Mouse (Mus musculus) liver, adult (tissue): ENCODE measurements at regions not wholly inside any gene's neighbourhood (a gene's known extent, or its start where the extent isn't known, plus 50 kb on each side); places are given as distances from the start of the nearest gene placed in this dataset.

Source experiments
- GATA4 ChIP-seq: IDR thresholded peaks from 2 replicates; pipeline ENCODE4 v1.6.1; 2014; ENCODE audit warnings: mild to moderate bottlenecking, low read length; ENCODE audit not compliant: insufficient replicate concordance

DNA sequence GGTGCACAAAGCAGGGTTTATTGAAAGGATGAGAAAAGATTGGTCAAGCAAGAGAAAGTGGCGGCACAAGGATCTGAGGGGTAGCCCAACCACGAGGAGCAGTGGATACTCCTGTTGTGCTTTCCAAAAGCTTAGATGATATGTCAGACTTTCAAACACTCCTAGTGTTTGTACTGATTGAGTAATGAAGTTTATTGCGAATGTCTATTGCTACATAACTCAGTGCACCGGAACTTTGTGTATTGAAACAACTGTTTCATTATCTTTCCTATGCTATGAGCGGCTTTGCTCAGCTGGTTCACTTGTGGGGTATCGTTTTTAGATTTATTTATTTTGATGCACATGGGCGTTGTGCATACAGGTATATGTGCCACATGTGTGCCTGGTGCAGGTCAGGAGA lies 90.5 kb upstream of the Mki67 start:
- no peak for TF ChIP-seq GATA4

DNA sequence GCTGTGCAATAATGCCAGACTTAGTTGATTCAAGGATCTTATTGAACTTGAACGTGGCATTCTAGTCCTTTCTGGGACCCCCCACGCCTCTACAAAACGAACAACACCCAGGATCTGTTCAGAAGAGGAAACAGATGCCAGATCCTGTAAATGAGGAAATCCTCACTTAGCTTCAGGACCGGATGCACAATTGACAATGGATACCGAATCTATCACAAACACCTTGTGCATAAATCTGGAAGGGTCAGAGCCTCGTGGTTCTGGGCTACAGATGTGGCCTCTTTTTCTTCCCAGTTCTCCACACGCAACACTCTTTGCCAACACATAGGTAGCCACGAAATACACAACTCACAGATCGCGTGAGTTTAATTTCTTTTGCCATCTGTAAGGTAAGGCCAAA lies 93.0 kb upstream of the Mki67 start:
- no peak for TF ChIP-seq GATA4

DNA sequence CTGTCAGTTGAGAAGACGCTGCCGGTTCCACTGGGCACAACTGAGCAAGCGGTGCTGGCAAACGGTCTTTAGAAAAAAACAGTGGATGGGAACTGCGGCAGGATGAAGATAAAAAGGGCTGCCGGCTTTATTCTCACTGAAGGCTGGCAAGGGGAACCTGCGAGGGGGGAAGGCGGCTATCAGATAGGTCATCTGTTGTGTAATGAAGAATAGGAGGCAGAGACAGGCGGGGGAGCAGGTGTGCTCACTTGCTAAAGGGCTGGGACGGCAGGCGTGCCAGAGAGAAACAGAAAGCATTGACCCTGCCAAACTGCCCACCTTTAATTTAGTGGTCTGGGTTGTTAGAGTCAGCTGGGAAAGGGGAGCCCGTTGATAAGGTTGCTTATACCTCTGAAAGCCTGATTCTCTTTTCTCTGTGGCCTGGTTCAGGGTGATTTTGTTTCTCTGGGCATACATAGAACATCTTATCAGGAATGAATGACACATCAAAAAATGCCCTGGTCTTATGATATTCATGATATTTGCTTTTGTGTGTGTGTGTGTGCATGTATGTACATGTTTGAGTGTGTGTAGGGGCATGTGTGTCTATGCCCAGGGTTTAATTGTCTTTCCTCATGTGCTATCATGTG lies 93.7 kb upstream of the Mki67 start:
- TF ChIP-seq GATA4 = no peak

DNA sequence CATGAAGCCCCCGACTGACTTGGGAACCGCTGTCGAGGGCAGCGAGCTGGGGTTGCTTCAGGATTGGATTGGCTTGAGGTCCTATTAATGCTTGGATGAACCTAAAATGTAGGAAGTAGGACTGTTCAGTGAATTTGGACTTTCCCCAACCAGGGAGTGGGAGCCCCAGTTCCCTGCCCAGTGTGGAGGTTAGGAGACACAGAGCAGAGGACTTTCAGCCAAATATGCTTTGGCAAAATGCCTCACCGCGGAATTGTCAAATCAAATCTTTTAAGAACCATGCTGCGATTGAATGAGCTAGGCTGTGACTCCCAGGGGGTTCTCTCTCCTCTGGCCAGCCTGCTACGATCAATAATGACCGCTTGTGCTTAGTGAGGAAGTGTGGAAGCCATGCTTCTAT lies 94.8 kb upstream of the Mki67 start:
- TF ChIP-seq GATA4 = no peak

DNA sequence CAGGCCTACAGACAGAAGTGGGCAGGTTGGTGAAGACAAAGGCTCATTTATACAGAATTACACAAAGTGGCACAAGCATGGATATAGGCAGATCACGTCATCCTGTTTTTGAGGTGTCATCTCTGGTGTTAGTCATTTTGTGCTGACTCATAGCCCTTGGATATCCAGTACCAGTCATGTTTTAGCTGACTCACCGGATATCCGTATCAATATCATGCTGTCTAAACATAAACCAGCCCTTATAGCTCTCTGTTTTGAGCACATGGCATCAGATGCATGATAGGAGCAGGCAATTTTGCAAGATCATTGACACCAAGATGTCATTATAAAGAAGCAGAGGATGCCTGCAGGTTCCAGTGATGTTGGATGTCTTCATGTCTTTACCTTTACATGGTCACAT lies 97.5 kb upstream of the Mki67 start:
- TF ChIP-seq GATA4 = no peak

DNA sequence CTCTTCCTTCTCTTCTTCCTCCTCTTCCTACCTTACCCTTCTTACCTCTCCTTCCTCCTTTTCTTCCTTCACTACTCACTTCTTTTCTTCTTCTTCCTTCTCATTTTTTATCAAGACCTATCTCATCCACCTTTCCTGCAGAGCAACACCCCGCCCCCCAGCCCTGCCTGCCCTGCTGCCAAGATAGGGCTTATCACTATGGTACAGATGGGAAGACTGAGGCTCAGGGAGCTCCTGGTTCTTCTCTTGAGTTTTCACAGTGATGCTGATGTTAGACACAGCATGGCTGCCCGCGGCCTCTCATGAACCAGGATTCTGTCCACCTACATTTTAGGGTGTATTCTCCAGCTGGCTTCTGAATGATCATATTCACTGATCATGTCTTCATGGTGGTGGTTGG lies 100.0 kb upstream of the Mki67 start:
- TF ChIP-seq GATA4 = no peak

DNA sequence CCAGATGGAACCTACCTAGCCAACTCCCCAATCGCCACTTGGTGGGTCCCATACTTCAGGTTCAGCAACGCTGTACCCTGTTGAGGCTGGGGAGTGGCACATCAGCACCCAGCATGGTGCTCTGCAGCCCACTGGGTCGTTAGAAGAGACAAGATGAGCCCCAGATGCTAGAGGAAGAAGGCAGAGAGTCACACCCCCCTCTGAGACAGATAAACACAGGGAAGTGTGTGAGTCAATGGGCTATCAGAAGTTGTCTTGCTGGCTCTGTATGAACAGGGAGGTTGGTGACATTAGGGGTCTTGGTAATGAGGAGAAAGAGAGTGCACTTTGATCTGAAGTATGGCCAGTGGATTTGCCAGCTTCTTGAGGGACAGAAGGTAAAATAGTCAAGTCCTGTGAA lies 101.7 kb upstream of the Mki67 start:
- TF ChIP-seq GATA4 = no peak

DNA sequence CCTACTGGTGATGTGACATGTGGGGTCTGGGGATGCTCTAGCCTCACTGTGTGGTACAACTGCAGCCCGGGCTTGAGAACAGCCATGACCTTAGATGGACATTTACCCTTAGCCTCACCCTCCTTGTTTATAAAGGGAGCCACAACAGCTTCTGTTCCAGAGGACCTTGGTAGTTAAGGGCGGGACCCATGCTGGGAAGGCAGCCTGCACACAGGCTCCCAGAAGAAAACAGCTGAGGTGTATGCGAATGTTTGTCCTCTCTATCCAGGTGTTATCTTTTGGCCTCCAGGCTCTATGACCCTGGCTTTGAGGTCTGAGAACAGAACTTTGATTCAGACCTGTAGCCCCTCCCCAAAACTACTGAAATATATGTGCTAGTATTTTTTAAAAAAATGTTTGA lies 102.1 kb upstream of the Mki67 start:
- no peak for TF ChIP-seq GATA4

DNA sequence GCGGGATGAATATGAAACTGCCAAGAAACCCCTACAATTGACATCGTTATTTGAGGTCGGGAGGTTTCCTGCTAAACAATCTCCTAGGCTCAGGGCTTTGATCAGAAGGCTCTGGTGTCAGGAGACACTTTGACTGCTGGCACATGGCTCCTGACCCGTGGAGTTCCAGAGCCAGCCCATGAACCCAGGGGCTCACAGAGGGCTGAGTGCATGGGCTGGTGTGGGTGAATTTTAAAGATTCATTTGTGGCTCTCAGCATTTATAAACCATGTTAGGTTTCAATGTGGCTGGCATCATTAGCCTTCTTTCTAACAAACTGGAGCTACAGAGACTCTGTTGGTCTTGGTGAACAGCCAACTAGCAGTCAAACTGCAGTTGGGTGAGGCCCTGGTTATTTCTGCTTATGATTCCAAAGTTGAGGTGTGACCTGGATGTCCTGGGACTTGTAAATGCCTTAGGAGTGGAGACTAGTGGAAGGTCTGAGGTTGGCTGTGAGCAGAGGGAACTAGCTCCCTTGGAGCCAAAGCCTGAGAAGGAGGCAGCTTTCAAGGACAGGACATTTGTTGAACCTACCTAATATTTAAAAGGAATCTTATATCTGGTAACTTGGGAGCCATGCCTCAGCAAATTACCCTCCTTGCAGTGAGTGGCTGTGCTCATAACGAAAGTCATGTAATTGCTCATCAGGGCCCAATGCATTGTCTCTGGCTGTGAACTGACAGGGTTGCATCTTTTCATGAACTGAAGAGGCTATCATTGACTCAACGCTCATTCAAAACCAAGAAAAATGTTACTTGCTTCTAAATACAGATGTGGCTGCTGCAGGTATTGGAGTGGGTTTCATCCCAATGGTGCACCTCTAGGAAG lies 108.0 kb upstream of the Mki67 start:
- no peak for TF ChIP-seq GATA4

DNA sequence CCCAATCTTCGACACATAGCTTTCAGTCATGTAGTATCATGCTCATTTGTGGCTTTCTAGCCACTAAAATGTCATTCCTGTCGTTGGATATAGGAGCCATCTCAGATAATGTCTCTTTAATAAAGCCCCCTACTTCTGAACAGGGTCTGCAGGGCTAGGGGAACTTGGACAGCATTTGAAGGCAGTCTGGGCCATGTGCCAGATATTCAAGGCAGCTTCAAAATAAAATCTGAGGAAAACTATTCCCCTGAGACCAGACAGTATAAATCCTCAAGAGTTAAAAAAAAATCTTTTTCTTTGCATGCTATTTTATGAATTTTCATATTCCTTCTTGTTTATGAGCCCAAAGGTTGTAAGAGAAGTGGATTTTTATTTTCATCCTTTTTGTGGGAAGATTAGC lies 113.1 kb upstream of the Mki67 start:
- TF ChIP-seq GATA4 = no peak

DNA sequence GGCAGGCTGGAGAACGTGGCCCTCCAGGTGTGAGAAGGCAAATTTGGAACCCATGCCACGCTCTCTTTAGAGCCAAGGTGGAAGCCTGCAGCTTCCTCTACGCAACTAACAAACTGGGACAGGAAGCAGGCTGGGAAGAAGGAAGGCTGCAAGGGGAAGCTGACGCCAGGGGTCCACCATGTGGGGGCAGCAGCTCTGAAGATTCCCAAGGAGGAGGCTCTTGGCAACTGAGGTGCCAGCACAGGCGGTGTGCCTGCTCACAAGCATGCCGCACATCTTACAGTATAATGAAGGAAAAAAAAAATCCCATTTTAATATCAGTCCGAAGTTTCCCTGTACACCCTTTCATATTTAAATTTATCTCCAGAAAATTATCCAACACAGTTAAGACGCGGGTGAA lies 117.3 kb upstream of the Mki67 start:
- TF ChIP-seq GATA4 = no peak

DNA sequence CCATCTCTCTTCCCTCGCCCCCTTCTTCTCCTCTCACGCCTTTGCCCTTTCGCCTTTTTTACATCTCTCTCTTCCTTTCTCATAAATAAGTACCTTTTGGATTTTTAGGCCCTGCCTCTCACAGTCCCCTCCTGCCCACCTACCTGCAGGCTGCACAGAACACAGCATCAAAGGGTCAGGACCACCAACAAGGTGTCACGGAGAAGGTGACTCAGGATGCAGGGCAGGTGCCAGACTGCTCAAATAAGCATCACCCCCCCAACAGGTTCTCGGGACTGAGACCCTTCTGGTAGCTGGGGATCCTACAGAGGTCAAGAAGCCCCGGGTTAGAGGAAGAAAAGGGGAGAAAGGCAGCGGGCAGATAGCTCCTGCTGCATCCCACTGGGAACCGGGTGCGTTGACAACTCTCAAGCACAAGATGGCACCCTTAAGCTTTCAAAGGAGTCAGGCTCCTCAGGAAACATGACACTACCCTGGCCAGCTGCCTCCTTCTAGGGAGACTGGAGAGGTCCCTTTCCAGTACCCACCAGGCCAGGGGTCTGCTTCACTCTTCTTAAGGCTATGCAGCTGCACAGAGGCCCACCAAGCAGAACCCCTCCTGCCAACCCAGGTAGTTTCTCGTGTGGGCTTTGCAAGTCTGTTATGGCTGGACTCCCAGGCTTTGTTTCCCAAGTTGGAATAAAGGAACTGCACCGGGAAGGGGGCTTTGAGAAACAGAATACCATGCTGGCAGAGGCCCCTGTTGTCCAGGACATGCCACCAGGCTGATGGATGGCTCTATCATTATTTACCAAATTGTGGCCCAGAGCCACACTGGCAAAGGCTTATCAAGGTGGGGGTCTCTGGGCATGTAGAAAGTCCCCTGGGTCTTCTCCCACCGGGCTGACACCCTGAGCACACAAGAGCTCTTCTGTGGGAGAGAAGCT lies 120.9 kb upstream of the Mki67 start:
- no peak for TF ChIP-seq GATA4

DNA sequence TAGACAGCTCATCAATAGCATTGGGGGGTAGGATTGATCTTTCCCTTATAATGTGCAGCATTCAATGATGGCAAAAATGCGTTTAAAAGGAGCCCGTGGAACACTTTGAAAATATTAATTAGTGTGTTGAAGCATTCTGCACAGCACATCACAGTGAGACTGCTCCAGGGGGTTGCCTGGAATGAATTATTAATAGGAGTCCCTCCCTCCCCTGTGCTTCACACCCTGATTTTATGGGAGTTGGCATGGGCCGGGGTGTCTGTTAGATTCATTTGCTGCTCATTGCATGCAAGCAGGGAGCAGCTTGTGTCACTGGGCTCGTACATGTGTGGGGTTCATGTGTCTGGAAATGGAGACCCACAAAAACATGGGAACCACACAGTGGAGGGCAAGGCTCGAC lies 127.9 kb upstream of the Mki67 start:
- TF ChIP-seq GATA4 = no peak

DNA sequence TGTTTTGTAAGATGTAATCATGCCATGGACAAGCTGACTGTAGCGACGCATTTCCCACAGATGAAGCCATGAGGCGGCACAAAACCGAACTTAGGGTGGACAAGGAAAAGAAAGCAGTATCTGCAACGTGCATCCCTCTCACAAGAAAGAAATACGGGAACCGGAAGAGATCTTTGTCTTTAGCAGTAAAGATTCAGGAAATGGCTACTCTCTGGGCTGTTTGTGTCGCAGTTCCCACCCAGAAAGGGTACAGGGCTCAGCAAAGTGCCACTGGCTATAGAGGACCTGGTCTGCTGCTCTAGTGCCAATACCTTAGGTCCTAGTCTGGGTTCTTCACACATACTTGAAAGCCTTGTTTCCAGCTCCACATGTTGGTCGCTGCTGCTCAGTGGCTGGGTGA lies 131.1 kb upstream of the Mki67 start:
- TF ChIP-seq GATA4 = no peak

DNA sequence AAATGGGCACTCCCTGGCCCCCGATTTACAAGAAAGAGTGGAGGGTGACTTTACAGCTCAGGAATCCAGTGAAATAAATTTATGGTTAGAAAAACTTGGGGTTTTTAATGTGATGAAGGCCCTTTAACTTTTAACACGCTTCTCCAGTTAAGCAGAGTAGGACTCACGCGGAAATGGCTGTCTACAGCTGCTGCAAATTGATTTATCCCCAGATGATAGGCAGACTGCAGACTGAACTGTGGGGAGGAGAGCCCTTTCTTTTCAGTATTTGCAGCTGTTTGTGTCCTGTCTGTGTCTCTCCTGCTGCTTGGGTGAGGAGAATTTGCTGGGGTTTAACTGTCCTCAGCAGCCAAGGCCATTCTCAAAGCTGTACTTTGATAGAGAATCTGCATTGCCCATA lies 132.0 kb upstream of the Mki67 start:
- no peak for TF ChIP-seq GATA4

DNA sequence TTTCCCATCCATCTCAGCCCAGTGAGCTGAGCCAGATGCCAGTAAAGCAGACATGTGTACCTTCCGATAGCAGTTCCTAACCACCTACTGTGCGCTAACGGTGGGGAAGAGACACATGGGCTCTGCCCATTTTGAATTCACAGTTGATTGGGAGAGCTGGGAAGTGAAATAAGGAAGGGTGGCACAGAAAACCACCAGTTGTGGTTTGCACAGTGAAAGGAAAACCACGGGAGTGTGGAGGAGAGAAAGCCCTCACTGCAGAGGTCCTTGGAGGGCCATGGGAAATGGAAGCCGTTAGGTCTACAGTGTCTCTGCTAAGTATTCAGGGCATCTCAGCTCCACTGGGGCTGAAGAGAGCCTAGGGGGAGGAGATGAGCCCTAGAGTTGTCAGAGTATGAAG lies 132.7 kb upstream of the Mki67 start:
- TF ChIP-seq GATA4 = no peak
